Mouse (Mus musculus) kidney, adult 2 months (tissue): ENCODE measurements around the gene Peli2. TPM values are rescaled to one million over a fixed set of nuclear protein-coding genes. Genes with fewer than 3 reads are reported as not detected.

Experiments
- DNase-seq: peaks from one replicate; pipeline ENCODE4 v3.0.0; 2021
- H3K27ac ChIP-seq: fragments of 200-500 bp; 2 replicates; pipeline ENCODE4 v1.5.1; 2012; ENCODE audit warnings: low read depth, low read length, control low read depth, inconsistent platforms; ENCODE audit not compliant: insufficient read depth
- H3K27me3 ChIP-seq: fragments of 200-500 bp; replicated peaks from 2 replicates; pipeline ENCODE4 v1.6.1; 2012; ENCODE audit warnings: mild to moderate bottlenecking, moderate library complexity, low read length, inconsistent platforms; ENCODE audit not compliant: control insufficient read depth, insufficient read depth
- H3K36me3 ChIP-seq: fragments of 200-500 bp; 2 replicates; pipeline ENCODE4 v1.6.1; 2012; ENCODE audit warnings: mild to moderate bottlenecking, moderate library complexity, low read length, inconsistent platforms; ENCODE audit not compliant: control insufficient read depth, insufficient read depth
- H3K4me1 ChIP-seq: fragments of 200-500 bp; 2 replicates; pipeline ENCODE4 v1.6.1; 2011; ENCODE audit warnings: low read length; ENCODE audit not compliant: control insufficient read depth, insufficient read depth
- H3K4me3 ChIP-seq: fragments of 200-500 bp; 2 replicates; pipeline ENCODE4 v1.5.1; 2011; ENCODE audit warnings: mild to moderate bottlenecking, low read depth, low read length, control low read depth; ENCODE audit not compliant: insufficient read depth
- CTCF ChIP-seq: fragments of 200-500 bp; conservative IDR thresholded peaks from 2 replicates; pipeline ENCODE4 v1.5.1; 2011; ENCODE audit warnings: low read depth, mild to moderate bottlenecking, control low read depth, low read length, moderate library complexity, mixed read lengths; ENCODE audit not compliant: insufficient read depth, insufficient read length
- POLR2A ChIP-seq: fragments of 200-500 bp; IDR thresholded peaks from one replicate; pipeline ENCODE4 v1.6.1; 2011; ENCODE audit warnings: low read depth, low read length, control low read depth
- WGBS: fragments of 180-500 bp; shearing (Covaris S2); methylation state at CpG from one replicate; pipeline ENCODE4 v1.1.7; 2018; 5-methylcytosine and 5-hydroxymethylcytosine counted together
- polyA plus RNA-seq: library from polyadenylated mRNA; depleted of rRNA; stranded (reverse); fragments of >200 nt; gene quantifications from 2 replicates; pipeline ENCODE4 v1.2.3, GENCODE M21; 2012

The Peli2 gene
- polyA plus RNA-seq, 1 experiment = 31.7 TPM

GRCm38 (mm10) chr14:48162446-48162845 lies 41.8 kb downstream of the Peli2 start:
- H3K4me1 ChIP-seq = peaks cover 8% of the 10 kb centered on the region; the same call in 1 of the 2 replicates
- no peak overlapping the region for H3K4me3 ChIP-seq
- WGBS = 75% methylated on average over 14 of the region's 14 CpGs
- H3K27ac ChIP-seq = peak overlapping the region; percentile 18; the same call in 1 of the 2 replicates
- DNase-seq = peak; percentile 64
- no peaks in the 10 kb centered on the region for H3K27me3 ChIP-seq
- no peaks in the 10 kb centered on the region for H3K36me3 ChIP-seq
- TF ChIP-seq POLR2A (no peak), CTCF (no peak)

GRCm38 (mm10) chr14:48164917-48165316 lies 44.3 kb downstream of the Peli2 start:
- 60% methylated on average over 8 of the region's 8 CpGs for WGBS
- H3K36me3 ChIP-seq = no peaks in the 10 kb centered on the region
- TF ChIP-seq CTCF (no peak), POLR2A (no peak)
- H3K27me3 ChIP-seq = no peaks in the 10 kb centered on the region
- no peak overlapping the region for H3K27ac ChIP-seq
- no peak for DNase-seq
- H3K4me3 ChIP-seq = no peak overlapping the region
- peaks cover 8% of the 10 kb centered on the region; the same call in 1 of the 2 replicates for H3K4me1 ChIP-seq

- H3K27ac ChIP-seq = no peak overlapping the region
- no peak for DNase-seq
- no peaks in the 10 kb centered on the region for H3K36me3 ChIP-seq
- peaks cover 8% of the 10 kb centered on the region; the same call in 1 of the 2 replicates for H3K4me1 ChIP-seq
- no peak overlapping the region for H3K4me3 ChIP-seq
- TF ChIP-seq CTCF (no peak), POLR2A (no peak)
- no peaks in the 10 kb centered on the region for H3K27me3 ChIP-seq
- WGBS = 93% methylated on average over 9 of the region's 9 CpGs
Measured at GRCm38 (mm10) chr14:48166396-48166795, 45.8 kb downstream of the Peli2 start.

- DNase-seq = no peak
- Histone ChIP-seq H3K4me3 (no peak overlapping the region), H3K27ac (no peak overlapping the region), H3K27me3 (no peaks in the 10 kb centered on the region), H3K36me3 (no peaks in the 10 kb centered on the region), H3K4me1 (peaks cover 10% of the 10 kb centered on the region; the same call in 1 of the 2 replicates)
- TF ChIP-seq POLR2A (no peak), CTCF (no peak)
- WGBS = 70% methylated on average over 3 of the region's 3 CpGs
Measured at GRCm38 (mm10) chr14:48167020-48167419, 46.4 kb downstream of the Peli2 start.

- Histone ChIP-seq H3K4me1 (peaks cover 4% of the 10 kb centered on the region; the same call in 1 of the 2 replicates), H3K27me3 (no peaks in the 10 kb centered on the region), H3K4me3 (no peak overlapping the region), H3K27ac (no peak overlapping the region), H3K36me3 (no peaks in the 10 kb centered on the region)
- no peak for DNase-seq
- 79% methylated on average over 6 of the region's 6 CpGs for WGBS
- no peak for TF ChIP-seq CTCF
- TF ChIP-seq POLR2A = no peak
Measured at GRCm38 (mm10) chr14:48168116-48168515, 47.5 kb downstream of the Peli2 start.

GRCm38 (mm10) chr14:48169970-48170369 lies 49.3 kb downstream of the Peli2 start:
- H3K4me1 ChIP-seq = peaks cover 2% of the 10 kb centered on the region; the same call in 1 of the 2 replicates
- no peak overlapping the region for H3K4me3 ChIP-seq
- no peaks in the 10 kb centered on the region for H3K36me3 ChIP-seq
- peak; percentile 68 for DNase-seq
- 46% methylated on average over 7 of the region's 7 CpGs for WGBS
- H3K27me3 ChIP-seq = no peaks in the 10 kb centered on the region
- TF ChIP-seq CTCF (peak; percentile 81), POLR2A (no peak)
- H3K27ac ChIP-seq = no peak overlapping the region

GRCm38 (mm10) chr14:48171268-48171667 lies 50.6 kb downstream of the Peli2 start:
- 78% methylated on average over 12 of the region's 12 CpGs for WGBS
- no peaks in the 10 kb centered on the region for H3K27me3 ChIP-seq
- no peaks in the 10 kb centered on the region for H3K36me3 ChIP-seq
- no peak for TF ChIP-seq CTCF
- TF ChIP-seq POLR2A = no peak
- H3K4me1 ChIP-seq = peaks cover 2% of the 10 kb centered on the region; the same call in 1 of the 2 replicates
- no peak for DNase-seq
- no peak overlapping the region for H3K4me3 ChIP-seq
- H3K27ac ChIP-seq = no peak overlapping the region

GRCm38 (mm10) chr14:48172026-48172425 lies 51.4 kb downstream of the Peli2 start:
- WGBS = 41% methylated on average over 8 of the region's 8 CpGs
- TF ChIP-seq POLR2A (no peak), CTCF (no peak)
- Histone ChIP-seq H3K36me3 (no peaks in the 10 kb centered on the region), H3K4me1 (peaks cover 2% of the 10 kb centered on the region; the same call in 1 of the 2 replicates), H3K27ac (no peak overlapping the region), H3K4me3 (no peak overlapping the region), H3K27me3 (no peaks in the 10 kb centered on the region)
- DNase-seq = no peak
